In the genomic region with DNA sequence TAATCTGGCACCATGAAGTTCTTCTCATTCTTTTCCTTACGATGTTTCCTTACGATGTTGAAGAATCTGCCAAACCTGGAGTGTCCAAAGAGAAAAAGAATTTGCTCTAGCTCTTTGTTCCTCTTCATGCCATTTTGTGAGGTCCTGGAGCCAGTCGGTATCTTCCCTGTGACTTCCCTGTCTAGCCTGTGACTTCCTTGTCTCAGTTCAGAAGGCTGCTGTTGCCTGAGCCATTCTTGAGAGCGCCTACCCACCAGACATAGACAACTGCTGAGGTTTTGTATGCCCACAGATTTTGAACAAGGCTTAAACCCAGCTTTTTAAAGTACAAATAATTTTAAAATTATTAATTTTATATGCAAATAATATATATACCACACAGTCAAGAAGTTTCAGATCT, we compare ENCODE assay signal across 21 mouse cellular contexts.
"Had no signal": no experiment of that assay in that cellular context is flagged by ENCODE, and none has a peak within 500 bp of the region (broad histone marks: within the 10 kb centered on the region; RNA-seq: fewer than 3 reads in every experiment).

No protein-coding gene starts in this region.

- ATAC-seq: intestine, embryonic 16.5 days; liver, embryonic 12.5 days; midbrain, embryonic 15.5 days had no signal

- H3K27ac ChIP-seq: kidney, postnatal 0 days; limb, embryonic 10.5 days; limb, embryonic 13.5 days; liver, embryonic 12.5 days; liver, embryonic 15.5 days; lung, embryonic 15.5 days; midbrain, embryonic 12.5 days; midbrain, embryonic 15.5 days; neural tube, embryonic 13.5 days had no signal

- DNase-seq: kidney, adult 18-20 months; kidney, adult 9 months; kidney, postnatal 25 days; layer of hippocampus, postnatal 36 days; liver; lung, adult 18-20 months; lung, postnatal 10 days; lung, postnatal 36 days; thymus, adult 18-20 months; thymus, postnatal 36 days had no signal

- H3K4me3 ChIP-seq: limb, embryonic 10.5 days; limb, embryonic 13.5 days; liver, embryonic 12.5 days; liver, embryonic 15.5 days; lung, embryonic 15.5 days; midbrain, embryonic 12.5 days; midbrain, embryonic 15.5 days; myocyte; neural tube, embryonic 13.5 days had no signal
